Mouse (Mus musculus): ENCODE data around the gene Nek5. TPM values are rescaled to one million over a fixed set of nuclear protein-coding genes. Genes with fewer than 3 reads are reported as not detected.
A peak's percentile ranks its signal among the peaks of the same experiment; 100 is the strongest.

Gene Nek5
- polyA plus RNA-seq (2012; fragmentation: generic; extraction: Trizol), result not detected

DNA sequence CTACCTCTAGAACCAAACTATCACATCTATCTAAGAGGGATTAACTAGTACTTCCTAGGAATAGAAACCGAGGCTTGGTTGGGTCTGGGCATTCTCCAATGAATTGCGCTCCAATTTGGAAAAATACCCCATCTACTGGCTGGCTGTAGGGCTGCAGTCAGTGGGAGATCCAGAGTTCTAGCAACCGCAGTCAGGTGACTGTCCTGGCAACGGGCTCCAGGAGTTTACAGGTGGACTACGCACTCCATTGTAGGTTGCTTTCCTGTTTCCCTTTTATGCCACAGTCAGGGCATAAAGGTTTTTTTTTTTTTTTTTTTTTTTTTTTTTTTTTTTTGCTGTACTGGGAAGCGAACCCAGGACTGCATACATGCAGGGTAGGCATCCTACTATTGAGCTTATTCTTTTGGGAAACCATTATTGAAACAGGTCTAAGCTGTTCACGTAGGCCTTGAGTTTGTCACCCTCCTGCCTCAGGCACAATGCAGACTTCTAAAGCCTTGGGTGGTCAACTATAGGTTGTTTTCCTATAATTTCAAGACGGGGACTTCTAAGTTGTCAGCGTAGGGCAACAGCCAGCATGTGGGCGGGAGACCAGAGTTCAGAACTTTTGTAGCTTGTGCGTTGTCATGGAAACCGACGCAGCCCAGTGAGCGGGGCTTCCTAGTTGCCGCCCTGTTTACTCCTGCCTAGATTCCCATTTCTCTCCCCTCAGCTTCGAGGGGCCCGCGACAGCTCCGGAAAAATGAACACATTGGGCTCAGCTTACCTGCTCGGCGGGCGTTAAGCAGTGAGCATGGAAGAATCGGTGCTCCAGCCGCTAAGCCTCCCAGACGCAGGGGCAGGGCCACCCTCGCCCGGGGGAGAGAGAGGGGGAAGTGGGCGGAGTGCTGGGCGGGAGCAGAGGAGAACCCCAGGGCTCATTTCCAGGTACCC lies at the start of gene Nek5:
TSS of gene Nek5 (minus strand) at position 834 of the 933 bp plus-strand sequence.
- Histone ChIP-seq H3K36me3 (ENCODE audit: control insufficient read depth, insufficient read depth) (no peaks in the 10 kb centered on the region), H3K4me3 (no peak within 1 kb of the TSS), H3K4me2 (ENCODE audit: low read depth) (no peak within 1 kb of the TSS), H3K79me2 (ENCODE audit: control insufficient read depth, insufficient read depth) (no peaks in the 10 kb centered on the region), H3ac (ENCODE audit: control insufficient read depth, insufficient read length) (no peak within 1 kb of the TSS), H3K27me3 (ENCODE audit: control insufficient read depth, insufficient read depth, insufficient read length) (no peaks in the 10 kb centered on the region)
- TF ChIP-seq MYOD1 (IDR thresholded peaks at IDR 0.05; ENCODE audit: control insufficient read depth in 1 of 3, insufficient read length in 2 of 3, low read depth in 2 of 3), result no peak

DNA sequence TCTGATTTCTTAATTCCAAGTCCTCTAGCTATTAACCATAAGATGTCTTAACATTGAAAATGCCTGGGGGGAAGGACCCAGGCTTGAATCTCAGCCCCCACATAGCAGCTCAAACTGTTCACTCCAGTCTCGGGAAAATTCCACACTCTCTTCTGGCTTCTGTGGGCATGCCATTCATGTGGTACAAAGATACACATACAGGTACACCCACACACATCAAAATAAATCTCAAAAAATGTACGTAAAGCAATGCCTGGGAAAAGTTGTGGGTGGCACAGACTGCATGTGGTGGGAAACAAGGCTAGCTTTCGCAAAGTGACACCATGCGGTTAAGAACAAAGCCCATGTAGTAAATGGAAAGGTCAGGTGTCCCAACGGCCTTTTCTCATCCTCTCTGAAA lies 44.3 kb upstream of the Nek5 start:
- Histone ChIP-seq H3K27me3 (ENCODE audit: control insufficient read depth, insufficient read depth, insufficient read length) (no peaks in the 10 kb centered on the region), H3K4me2 (ENCODE audit: low read depth) (no peak overlapping the region), H3K36me3 (ENCODE audit: control insufficient read depth, insufficient read depth) (peaks cover 6% of the 10 kb centered on the region), H3K4me3 (no peak overlapping the region), H3ac (ENCODE audit: control insufficient read depth, insufficient read length) (no peak overlapping the region), H3K79me2 (ENCODE audit: control insufficient read depth, insufficient read depth) (no peaks in the 10 kb centered on the region)
- TF ChIP-seq MYOG (IDR thresholded peaks at IDR 0.05; ENCODE audit: control insufficient read depth in 1 of 3, insufficient read depth in 1 of 3, insufficient read length in 2 of 3, low read depth in 2 of 3) (no peak), USF1 (IDR thresholded peaks at IDR 0.05; ENCODE audit: low read depth) (no peak), POLR2A (IDR thresholded peaks at IDR 0.05; ENCODE audit: insufficient read length, low read depth) (no peak), MYOD1 (IDR thresholded peaks at IDR 0.05; ENCODE audit: control insufficient read depth in 1 of 3, insufficient read length in 2 of 3, low read depth in 2 of 3) (no peak), TCF12 (IDR thresholded peaks at IDR 0.05; ENCODE audit: insufficient read depth, poor library complexity, severe bottlenecking) (no peak), MAX (IDR thresholded peaks at IDR 0.05; ENCODE audit: low read depth) (no peak), CEBPB (IDR thresholded peaks at IDR 0.05; ENCODE audit: insufficient read depth, poor library complexity, severe bottlenecking) (no peak), TCF3 (IDR thresholded peaks at IDR 0.05; ENCODE audit: insufficient read length, low read depth) (no peak), POLR2AphosphoS2 (IDR thresholded peaks at IDR 0.05; ENCODE audit: insufficient read length, low read depth) (no peak), REST (IDR thresholded peaks at IDR 0.05; ENCODE audit: insufficient read depth, insufficient read length) (no peak), E2F4 (IDR thresholded peaks at IDR 0.05; ENCODE audit: insufficient read depth) (no peak), SRF (IDR thresholded peaks at IDR 0.05; ENCODE audit: control insufficient read depth, insufficient read length, low read depth) (no peak)

DNA sequence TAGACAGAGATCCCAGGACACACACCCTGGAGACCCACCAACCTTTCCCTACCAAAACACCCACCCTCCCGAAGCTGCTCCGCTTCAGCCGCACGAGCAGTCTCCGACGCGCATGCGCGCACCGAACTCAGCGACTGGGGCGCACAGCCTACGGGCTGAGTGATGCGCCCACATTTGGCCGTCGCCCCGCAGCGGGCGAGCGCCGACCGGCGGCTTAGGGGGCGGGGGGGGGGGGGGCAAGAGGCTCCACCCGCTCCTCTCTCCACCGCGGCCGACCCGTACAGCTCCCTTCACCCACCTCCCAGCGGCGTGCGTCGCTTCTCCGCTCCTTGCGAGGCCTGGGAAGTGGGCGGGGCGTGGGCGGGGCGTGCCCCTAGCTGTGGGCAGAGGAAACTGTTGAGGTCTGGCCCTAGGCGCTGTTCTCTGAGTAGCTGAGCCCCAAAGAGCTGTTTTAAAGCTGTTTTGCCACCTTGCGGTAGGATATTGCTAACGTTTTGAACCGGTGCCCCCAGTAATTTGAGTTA lies 41.3 kb upstream of the Nek5 start, which contains the start of gene Nek3:
TSS of gene Nek3 (minus strand) at position 356 of the 524 bp plus-strand sequence.
- no peaks in the 10 kb centered on the region for H3K79me2 ChIP-seq (ENCODE audit: control insufficient read depth, insufficient read depth)
- no peak within 1 kb of the TSS for H3ac ChIP-seq (ENCODE audit: control insufficient read depth, insufficient read length)
- H3K4me3 ChIP-seq, result peak within 1 kb of the TSS; percentile 28
- TF ChIP-seq MYOD1 (IDR thresholded peaks at IDR 0.05; ENCODE audit: control insufficient read depth in 1 of 3, insufficient read length in 2 of 3, low read depth in 2 of 3), result peak in 1 of 3 experiments; percentile 13
- TF ChIP-seq USF1 (IDR thresholded peaks at IDR 0.05; ENCODE audit: low read depth), result no peak
- TF ChIP-seq TCF12 (IDR thresholded peaks at IDR 0.05; ENCODE audit: insufficient read depth, poor library complexity, severe bottlenecking), result no peak
- TF ChIP-seq CEBPB (IDR thresholded peaks at IDR 0.05; ENCODE audit: insufficient read depth, poor library complexity, severe bottlenecking), result no peak
- no peak for TF ChIP-seq MYOG (IDR thresholded peaks at IDR 0.05; ENCODE audit: control insufficient read depth in 1 of 3, insufficient read depth in 1 of 3, insufficient read length in 2 of 3, low read depth in 2 of 3)
- TF ChIP-seq TCF3 (IDR thresholded peaks at IDR 0.05; ENCODE audit: insufficient read length, low read depth), result no peak
- no peak for TF ChIP-seq MAX (IDR thresholded peaks at IDR 0.05; ENCODE audit: low read depth)
- TF ChIP-seq SRF (IDR thresholded peaks at IDR 0.05; ENCODE audit: control insufficient read depth, insufficient read length, low read depth), result no peak
- TF ChIP-seq REST (IDR thresholded peaks at IDR 0.05; ENCODE audit: insufficient read depth, insufficient read length), result no peak
- TF ChIP-seq POLR2A (IDR thresholded peaks at IDR 0.05; ENCODE audit: insufficient read length, low read depth), result peak; percentile 69
- peak; percentile 76 for TF ChIP-seq POLR2AphosphoS2 (IDR thresholded peaks at IDR 0.05; ENCODE audit: insufficient read length, low read depth)
- TF ChIP-seq E2F4 (IDR thresholded peaks at IDR 0.05; ENCODE audit: insufficient read depth), result no peak
- H3K36me3 ChIP-seq (ENCODE audit: control insufficient read depth, insufficient read depth), result no peaks in the 10 kb centered on the region
- peak within 1 kb of the TSS; percentile 81 for H3K4me2 ChIP-seq (ENCODE audit: low read depth)
- H3K27me3 ChIP-seq (ENCODE audit: control insufficient read depth, insufficient read depth, insufficient read length), result no peaks in the 10 kb centered on the region

GRCm38 (mm10) chr8:22165251-22166079 lies 40.6 kb upstream of the Nek5 start:
- Histone ChIP-seq H3K79me2 (ENCODE audit: control insufficient read depth, insufficient read depth) (no peaks in the 10 kb centered on the region), H3K27me3 (ENCODE audit: control insufficient read depth, insufficient read depth, insufficient read length) (no peaks in the 10 kb centered on the region), H3K4me3 (peak overlapping the region; percentile 28), H3K4me2 (ENCODE audit: low read depth) (peak overlapping the region; percentile 81), H3K36me3 (ENCODE audit: control insufficient read depth, insufficient read depth) (no peaks in the 10 kb centered on the region), H3ac (ENCODE audit: control insufficient read depth, insufficient read length) (no peak overlapping the region)
- no peak for TF ChIP-seq CEBPB (IDR thresholded peaks at IDR 0.05; ENCODE audit: insufficient read depth, poor library complexity, severe bottlenecking)
- TF ChIP-seq USF1 (IDR thresholded peaks at IDR 0.05; ENCODE audit: low read depth), result no peak
- no peak for TF ChIP-seq POLR2AphosphoS2 (IDR thresholded peaks at IDR 0.05; ENCODE audit: insufficient read length, low read depth)
- TF ChIP-seq SRF (IDR thresholded peaks at IDR 0.05; ENCODE audit: control insufficient read depth, insufficient read length, low read depth), result no peak
- no peak for TF ChIP-seq TCF12 (IDR thresholded peaks at IDR 0.05; ENCODE audit: insufficient read depth, poor library complexity, severe bottlenecking)
- TF ChIP-seq POLR2A (IDR thresholded peaks at IDR 0.05; ENCODE audit: insufficient read length, low read depth), result no peak
- no peak for TF ChIP-seq MYOG (IDR thresholded peaks at IDR 0.05; ENCODE audit: control insufficient read depth in 1 of 3, insufficient read depth in 1 of 3, insufficient read length in 2 of 3, low read depth in 2 of 3)
- TF ChIP-seq MAX (IDR thresholded peaks at IDR 0.05; ENCODE audit: low read depth), result no peak
- TF ChIP-seq TCF3 (IDR thresholded peaks at IDR 0.05; ENCODE audit: insufficient read length, low read depth), result no peak
- TF ChIP-seq REST (IDR thresholded peaks at IDR 0.05; ENCODE audit: insufficient read depth, insufficient read length), result no peak
- no peak for TF ChIP-seq E2F4 (IDR thresholded peaks at IDR 0.05; ENCODE audit: insufficient read depth)
- no peak for TF ChIP-seq MYOD1 (IDR thresholded peaks at IDR 0.05; ENCODE audit: control insufficient read depth in 1 of 3, insufficient read length in 2 of 3, low read depth in 2 of 3)

Data from myocyte (in vitro differentiated cells).